Mouse (Mus musculus) cerebellum, postnatal 14 days (tissue): ENCODE results near the gene Pde4a.
"Not testable (repeated sequence)": the region's sequence is repeated elsewhere in the genome, so short reads cannot be mapped to it uniquely, and the experiment has no call there.

ENCODE experiments used
- DNase-seq, 2 experiments: peaks; one replicate each; pipeline ENCODE4 v3.0.0; 2021; ENCODE audit warnings: mixed read lengths in 2 of 2

Gene Pde4a

DNA sequence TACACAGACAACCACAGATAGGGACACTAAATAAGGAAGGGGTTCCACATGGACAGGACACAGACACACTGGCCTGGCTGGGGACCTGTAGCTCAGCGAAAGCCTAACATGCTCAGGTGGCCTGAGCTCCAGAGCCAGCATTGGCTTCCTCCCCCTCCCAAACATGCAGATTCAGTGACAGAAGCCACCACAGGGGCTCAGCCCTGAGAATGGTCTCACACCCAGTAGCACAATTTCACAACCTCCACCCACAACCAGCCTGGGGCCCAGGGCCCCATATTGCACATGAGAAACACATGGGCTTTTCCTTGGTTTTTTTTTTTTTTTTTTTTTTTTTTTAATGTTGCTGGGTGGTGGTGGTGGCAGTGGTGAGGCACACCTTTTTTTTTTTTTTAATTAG, 80.8 kb downstream of the Pde4a start:
- DNase-seq = no peak

DNA sequence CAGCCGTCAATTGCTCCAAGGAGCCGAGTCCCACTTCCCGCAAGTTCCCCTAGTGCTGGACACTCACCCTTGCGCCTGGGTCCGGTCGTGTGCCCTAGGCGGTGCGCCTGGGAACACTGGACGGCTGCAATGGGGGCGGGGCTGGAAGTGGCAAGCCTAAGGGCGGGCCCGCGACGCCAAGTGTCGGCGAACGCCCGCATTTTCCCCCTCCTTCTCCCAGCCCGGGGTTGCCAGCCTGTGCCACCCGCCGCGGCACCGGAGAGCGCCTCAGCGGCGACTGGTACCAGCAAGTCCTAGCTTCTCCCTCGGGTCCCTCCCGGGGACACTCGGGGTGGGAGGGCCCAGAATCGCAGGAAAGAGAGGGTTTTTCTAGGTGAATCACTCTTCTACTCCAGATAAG, 82.8 kb downstream of the Pde4a start, which contains the start of gene S1pr5:
Gene S1pr5 (minus strand): TSS at position 118 of the 400 bp plus-strand sequence.
- no peak for DNase-seq

- DNase-seq = no peak
Observed at GRCm38 (mm10) chr9:21249629-21250508, 84.4 kb downstream of the Pde4a start.

GRCm38 (mm10) chr9:21250509-21250908, 85.0 kb downstream of the Pde4a start:
- DNase-seq = peak; percentile 42 to 46

DNA sequence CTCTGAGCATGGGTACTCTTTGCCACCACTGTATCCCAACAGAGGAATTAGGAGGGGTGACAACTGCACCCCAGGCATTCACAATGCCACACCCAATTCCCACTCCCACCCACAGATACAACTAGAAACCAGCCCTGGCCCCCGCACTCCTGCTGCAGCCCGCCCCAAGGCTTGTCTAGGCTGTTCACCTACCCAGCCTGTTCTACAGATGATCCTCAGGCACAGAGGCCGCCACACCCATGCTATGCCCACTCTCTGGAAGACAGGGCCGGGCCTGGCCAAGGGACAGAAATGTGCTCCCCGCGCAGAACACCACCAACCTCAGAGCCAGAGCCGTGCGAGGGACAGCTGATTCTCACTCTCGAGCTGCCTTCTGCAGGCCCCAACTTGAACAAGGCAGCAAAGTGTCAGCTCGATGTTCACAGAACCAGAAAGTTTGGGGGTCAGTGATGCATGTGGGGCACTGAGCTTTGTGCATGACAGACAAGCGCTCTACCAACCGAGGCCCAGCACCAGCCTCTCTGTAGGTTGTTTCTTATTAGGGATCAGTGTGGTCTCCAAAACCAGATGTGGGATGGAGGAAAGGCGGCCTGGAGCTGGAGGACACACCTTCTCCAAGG, 85.7 kb downstream of the Pde4a start:
- DNase-seq = no peak

GRCm38 (mm10) chr9:21254690-21255089, 89.2 kb downstream of the Pde4a start:
- DNase-seq = no peak

- DNase-seq = not testable (repeated sequence)
Observed at GRCm38 (mm10) chr9:21256349-21256748, 90.8 kb downstream of the Pde4a start.

DNA sequence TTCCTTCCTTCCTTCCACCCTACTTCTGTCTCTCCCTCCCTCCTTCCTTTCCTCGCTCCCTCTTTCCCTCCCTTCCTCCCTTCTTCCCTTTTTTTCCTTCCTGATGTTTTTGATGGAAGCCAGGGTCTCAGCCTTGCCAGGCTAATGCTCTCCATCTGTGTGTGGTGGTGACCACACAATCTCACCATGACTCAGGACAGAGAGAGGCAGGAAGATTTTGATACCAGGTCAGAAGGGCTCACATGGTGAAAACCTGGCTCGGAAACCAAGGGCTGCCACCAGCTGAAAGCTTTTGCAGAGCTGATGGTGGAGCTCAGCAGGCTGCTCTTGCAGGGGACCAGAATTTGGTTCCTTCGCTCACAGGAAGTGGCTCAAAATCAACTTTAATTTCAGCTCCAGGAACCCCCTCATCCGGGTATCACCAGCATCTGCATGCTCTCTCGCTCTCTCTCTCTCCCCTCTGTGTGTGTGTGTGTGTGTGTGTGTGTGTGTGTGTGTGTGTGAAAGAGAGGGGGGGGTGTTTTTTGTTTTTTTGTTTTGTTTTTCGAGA, 95.1 kb downstream of the Pde4a start:
- DNase-seq = no peak

- DNase-seq = no peak
Observed at GRCm38 (mm10) chr9:21261831-21262230, 96.3 kb downstream of the Pde4a start.
